Mouse (Mus musculus): ENCODE results near the gene Usp7.
A peak's percentile ranks its signal among the peaks of the same experiment; 100 is the strongest.
"Not testable (repeated sequence)": the region's sequence is repeated elsewhere in the genome, so short reads cannot be mapped to it uniquely, and the experiment has no call there.

The Usp7 gene

DNA sequence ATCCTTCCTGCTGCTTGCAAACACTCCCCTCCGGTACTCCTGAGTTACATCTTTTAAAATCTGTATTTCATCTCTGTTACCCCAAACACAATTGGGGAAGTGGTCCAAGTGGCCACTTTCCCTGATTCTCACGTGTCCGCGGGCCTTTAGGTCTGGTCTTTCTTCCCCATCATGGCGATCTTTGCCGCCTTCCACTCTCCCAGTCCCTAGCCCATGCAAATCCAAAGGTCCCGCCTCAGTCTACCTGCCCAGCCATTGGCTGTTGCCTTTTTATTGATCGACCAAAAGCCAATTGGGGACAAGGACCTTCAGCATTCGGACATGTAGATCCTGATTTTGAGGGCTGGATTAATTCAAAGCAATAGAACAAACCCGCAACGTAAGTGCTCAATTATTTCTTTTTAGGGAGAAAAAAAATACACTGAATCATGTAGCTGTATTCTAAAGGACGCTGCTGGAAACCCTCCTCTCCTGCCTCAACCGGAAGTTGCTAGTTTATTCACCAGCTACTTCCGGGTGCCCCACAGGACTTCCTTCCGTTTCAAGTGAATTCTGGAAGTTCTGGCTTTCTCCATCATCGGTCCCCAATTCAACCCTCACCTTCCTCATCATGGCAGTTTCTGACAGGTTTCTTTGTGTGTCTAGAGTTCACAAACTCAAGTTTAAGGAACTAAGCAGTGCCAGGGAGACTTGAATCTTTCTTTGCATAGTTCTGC, 8.8 kb downstream of the Usp7 start:
- DNase-seq (ENCODE audit: low spot score in 2 of 2) = no peak

DNA sequence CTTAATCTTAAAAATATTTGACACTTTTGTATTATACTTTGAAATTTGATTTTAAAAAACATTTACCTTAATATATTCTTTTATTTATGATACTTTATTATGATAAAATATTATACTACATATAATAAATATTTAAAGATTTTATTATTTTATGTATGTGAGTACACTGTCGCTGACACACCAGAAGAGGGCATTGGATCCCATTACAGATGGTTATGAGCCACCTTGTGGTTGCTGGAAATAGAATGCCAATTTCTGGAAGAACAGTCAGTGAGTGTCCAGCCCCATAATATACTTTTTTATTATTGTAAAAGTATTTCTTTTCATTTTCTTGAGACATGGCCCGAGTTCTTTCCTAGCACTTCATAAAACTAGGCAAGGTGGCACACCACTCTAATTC, 10.4 kb downstream of the Usp7 start:
- DNase-seq (ENCODE audit: low spot score in 2 of 2) = no peak

DNA sequence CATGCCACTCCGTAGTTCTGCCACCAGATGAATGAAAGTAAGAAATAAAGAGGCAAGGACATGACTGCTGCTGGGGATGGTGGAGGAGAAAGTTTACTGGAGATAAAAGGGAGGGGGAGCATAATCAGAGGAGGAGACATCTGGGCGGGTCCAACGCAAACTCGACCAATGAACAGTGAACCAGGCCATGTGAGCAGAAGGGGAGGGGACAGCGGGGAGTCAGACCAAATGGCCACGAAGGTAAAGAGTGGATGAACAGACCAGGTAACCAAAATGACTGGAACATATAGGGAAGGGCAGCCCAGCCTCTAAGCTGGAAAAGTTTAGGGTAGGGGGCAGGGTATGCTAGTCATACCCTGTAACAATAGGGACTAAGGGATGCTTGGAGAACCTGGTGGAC, 10.9 kb downstream of the Usp7 start:
- no peak for DNase-seq (ENCODE audit: low spot score in 2 of 2)

DNA sequence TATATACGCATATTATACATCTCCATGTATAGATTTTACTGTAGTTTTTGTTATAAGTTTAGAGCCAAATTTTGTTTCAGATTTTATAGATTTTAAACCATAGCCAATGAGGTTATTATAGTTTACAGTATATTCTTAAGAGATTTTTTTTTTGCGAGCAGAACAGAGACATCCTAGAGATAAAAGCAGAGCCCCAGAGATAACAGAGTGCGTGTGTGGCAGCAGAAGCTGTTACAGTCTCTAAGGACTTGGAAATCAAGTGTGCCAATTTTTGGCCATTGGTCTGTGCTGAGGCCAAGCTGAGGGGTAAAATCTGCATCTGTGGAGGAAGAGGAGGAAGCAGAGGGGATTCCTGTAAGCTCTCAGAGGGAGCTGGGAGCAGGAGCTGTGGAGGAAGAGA, 11.9 kb downstream of the Usp7 start:
- DNase-seq (ENCODE audit: low spot score in 2 of 2) = no peak

DNA sequence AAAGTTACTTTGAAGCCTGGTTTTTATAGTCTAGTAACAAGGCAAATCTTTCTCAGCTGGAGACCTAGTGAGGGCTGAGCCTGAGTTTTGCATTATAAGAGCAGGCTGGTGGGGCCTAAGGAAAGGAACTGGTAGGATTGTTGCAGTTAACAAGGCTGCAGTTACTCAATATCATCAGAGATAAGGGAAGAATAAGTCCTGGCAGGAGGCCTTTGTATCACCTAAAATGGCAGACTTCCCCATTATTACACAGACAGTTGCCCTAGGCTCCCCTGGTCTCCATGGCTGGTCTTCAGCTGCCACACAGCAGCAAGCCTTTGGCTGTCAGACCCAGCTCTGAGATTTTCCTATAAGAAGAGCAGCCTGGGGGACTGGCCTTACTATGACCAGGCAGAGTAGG, 13.4 kb downstream of the Usp7 start:
- DNase-seq (ENCODE audit: low spot score in 2 of 2) = no peak

GRCm38 (mm10) chr16:8777202-8777601, 14.9 kb downstream of the Usp7 start:
- DNase-seq (ENCODE audit: low spot score in 2 of 2) = no peak

DNA sequence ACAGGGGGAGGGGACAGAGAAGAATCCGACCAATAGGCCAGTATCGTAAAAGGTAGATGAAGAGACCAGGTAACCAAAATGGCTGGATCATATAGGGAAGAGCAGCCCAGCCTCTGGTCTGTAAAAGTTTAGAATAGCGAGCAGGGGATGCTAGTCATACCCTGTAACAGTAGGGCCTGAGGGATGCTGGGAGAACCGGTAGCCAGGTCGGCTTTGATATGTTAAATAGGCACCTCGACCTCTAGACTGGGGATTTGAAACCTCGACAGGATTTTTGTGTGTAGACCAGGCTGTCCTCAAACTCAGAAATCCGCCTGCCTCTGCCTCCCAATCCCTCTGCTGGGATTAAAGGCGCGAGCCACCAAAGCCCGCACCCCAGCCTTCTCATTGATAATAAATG, 15.5 kb downstream of the Usp7 start:
- DNase-seq (ENCODE audit: low spot score in 2 of 2) = no peak

DNA sequence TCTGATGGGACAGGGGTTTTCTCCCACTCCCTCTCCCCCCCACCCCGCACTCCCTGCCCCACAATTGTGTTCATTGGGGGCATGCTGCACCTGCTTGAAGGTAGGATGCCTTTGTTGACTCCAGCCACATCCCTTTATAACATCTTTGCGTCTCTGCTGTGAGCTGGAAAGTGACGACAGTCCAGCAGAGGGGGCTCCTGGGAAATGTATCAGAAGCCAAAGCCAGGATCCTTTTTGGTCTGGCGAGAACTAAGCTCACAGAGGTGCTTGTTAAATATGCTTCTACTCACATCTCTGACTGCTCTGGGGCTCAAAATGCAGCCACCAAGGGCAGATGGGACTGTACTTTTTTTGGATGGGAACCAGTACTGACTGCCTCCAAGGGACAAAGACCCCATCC, 21.0 kb downstream of the Usp7 start:
- no peak for DNase-seq (ENCODE audit: low spot score in 2 of 2)

- not testable (repeated sequence) for DNase-seq (ENCODE audit: low spot score in 2 of 2)
Measured at GRCm38 (mm10) chr16:8770342-8770741, 21.8 kb downstream of the Usp7 start.

- DNase-seq (ENCODE audit: low spot score in 2 of 2) = no peak
Measured at GRCm38 (mm10) chr16:8769466-8769865, 22.6 kb downstream of the Usp7 start.

DNA sequence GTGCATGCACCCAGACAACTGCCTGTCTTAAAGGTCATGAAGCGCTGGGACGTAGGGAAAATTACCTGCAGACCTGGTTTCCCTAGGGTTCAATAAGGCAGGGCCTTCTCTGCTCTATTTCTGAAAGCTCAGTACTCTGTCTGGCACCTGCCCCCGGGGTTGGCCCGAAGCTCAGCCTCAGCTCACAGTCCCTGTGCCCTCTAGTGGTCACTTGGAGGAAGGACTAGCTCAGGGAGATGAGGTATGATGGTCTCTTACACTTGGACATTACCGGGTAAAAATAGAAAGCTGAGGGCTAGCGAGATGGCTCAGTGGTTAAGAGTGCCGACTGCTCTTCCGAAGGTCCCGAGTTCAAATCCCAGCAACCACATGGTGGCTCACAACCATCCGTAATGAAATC, 23.0 kb downstream of the Usp7 start:
- peak; percentile 29 to 56 for DNase-seq (ENCODE audit: low spot score in 2 of 2)

GRCm38 (mm10) chr16:8768588-8768987, 23.5 kb downstream of the Usp7 start:
- no peak for DNase-seq (ENCODE audit: low spot score in 2 of 2)

DNA sequence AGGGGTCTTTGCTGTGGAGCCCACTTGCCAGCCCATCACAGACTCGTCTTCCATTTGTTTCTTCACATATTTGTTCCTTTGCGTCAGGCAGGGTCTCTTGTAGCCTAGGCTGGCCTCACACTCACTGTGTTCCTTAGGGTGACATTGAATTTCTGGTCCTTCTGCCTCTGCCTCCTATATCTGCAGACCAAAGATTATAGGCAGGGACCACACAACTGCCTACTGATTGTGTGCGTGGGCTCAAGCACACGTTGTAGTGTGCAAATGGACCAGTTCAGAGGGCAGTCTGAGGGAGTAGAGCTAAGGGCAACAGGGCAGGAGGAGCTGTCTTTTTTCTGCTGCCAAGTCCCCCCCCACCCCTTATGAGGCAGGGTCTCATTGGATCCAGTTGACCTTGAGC, 24.0 kb downstream of the Usp7 start:
- no peak for DNase-seq (ENCODE audit: low spot score in 2 of 2)

- peak; percentile 39 to 54 for DNase-seq (ENCODE audit: low spot score in 2 of 2)
Measured at GRCm38 (mm10) chr16:8767133-8768052, 24.7 kb downstream of the Usp7 start.

- DNase-seq (ENCODE audit: low spot score in 2 of 2) = no peak
Measured at GRCm38 (mm10) chr16:8766196-8766595, 25.9 kb downstream of the Usp7 start.

DNA sequence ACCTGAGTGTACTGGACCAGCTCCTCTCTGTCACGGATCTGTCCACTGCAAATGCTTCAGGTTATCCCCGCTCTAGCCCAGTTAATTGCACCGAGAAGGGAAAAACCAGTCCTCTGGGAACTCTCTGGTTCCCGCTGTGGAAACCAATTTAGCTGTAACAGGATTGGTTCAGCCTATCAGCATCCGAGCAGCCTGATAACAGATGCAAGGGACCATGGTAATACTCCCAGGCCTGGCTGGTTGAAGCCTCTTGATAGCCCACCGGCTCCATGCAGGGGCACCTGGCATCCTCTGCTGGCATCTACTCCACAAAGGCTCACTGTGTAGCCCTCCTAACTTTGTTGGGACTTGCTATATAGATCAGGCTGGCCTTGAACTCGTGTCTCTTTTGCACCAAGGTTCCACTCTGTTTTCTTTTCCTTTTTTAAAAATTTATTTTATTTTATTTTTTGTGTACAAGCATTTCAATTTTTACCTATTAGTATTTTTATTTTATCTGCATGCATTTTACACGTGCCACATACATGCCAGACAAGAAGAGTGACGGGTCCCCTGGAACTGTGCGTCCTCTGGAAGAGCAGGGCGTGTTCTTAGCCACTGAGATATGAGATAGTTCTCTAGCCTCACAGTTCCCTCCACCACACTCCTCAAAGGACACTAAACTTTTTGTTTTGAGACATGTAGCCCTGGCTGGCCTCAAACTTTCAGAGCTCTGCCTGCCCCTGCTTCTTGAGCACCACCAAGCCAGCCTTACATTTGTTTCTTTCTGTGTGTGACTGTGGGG, 27.8 kb downstream of the Usp7 start:
- DNase-seq (ENCODE audit: low spot score in 2 of 2) = no peak

DNA sequence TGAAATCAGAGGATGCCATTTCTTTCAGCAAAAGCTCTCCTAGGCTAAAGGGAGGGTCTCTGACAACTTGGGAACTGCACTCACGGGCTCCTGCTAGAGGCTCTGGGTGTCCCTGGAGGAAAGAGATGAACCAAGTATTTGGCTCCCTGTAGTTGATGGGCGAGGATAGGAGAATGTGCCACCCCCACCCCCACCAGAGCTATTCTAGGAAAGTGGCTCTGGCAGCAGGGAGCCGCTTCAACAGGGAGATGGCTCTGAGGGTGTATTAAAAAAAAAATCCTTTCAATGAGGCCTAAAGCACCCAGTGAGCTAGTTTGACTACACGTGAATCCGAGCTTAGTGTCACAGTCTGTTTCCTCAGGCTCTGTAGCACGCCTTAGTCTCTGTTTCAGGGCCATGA, 29.1 kb downstream of the Usp7 start:
- peak; percentile 46 to 60 for DNase-seq (ENCODE audit: low spot score in 2 of 2)

DNA sequence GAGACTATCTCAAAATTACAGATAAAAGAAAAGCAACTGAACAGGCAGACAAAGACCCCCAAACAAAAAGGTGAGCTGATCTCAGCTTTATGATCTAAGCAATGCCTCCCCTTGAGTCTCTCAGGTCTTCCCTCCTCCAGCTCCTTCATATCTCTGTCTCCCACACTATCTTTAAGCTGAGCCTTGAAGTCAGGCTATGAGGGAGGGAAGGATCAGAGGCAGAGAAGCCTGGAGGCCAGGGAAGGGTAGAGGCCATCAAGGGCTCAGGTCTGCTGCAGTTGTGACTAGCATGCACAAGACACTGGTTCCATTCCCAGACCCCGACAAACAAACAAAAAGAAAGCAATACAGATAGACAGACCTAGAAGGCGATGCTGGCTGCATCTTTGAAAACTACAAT, 30.2 kb downstream of the Usp7 start:
- DNase-seq (ENCODE audit: low spot score in 2 of 2) = no peak

GRCm38 (mm10) chr16:8761005-8761404, 31.1 kb downstream of the Usp7 start:
- DNase-seq (ENCODE audit: low spot score in 2 of 2) = no peak

DNA sequence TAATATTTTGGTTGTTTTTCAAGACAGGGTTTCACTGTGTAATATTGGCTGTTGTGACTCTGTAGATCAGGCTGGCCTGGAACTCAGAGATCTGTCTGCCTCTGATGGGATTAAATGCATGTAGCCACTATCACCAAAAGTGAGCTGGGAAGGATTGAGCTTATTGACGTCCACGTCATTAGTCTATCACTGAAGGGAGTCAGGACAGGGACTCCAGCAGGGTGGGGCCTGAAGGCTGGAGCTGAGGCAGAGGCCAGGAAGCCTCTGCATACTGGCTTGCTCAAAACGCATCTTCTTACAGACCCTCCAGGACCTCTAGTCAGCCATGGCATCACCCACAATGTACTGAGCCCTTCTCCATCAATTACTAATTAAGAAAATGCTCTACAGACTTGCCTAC, 33.1 kb downstream of the Usp7 start:
- no peak for DNase-seq (ENCODE audit: low spot score in 2 of 2)

GRCm38 (mm10) chr16:8758193-8758592, 33.9 kb downstream of the Usp7 start:
- DNase-seq (ENCODE audit: low spot score in 2 of 2) = no peak

DNA sequence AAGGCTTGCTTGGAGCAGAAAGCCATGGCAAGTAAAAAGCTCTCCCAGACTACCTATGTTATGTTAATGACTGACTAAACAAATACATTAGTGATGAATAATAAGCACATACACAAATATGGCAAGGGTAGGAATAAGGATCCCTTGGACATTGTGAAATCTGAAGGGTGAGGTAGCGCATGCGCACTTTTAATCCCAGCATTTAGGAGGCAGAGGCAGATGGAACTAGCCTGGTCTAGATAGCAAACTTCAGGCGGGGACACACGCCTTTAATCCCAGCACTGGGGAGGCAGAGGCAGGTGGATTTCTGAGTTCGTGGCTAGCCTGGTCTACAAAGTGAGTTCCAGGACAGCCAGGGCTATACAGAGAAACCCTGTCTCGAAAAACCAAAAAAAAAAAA, 34.5 kb downstream of the Usp7 start:
- not testable (repeated sequence) for DNase-seq (ENCODE audit: low spot score in 2 of 2)

Measured in frontal cortex, postnatal 36 days (tissue).